Mouse (Mus musculus) heart, embryonic 14.5 days (tissue): Measurements from ENCODE around the gene Acad12. TPM values are rescaled to one million over a fixed set of nuclear protein-coding genes. Genes with fewer than 3 reads are reported as not detected.
"Not testable (repeated sequence)": the region's sequence is repeated elsewhere in the genome, so short reads cannot be mapped to it uniquely, and the experiment has no call there.

Experiments
- ATAC-seq: fragments of 200-750 bp; cut with Nextera tagmentation; 2 replicates; pipeline ENCODE4 v1.8.0; 2017; ENCODE audit warnings: low read depth, moderate TSS enrichment; ENCODE audit not compliant: insufficient number of reproducible peaks, insufficient read depth, low FRiP score
- H3K27ac ChIP-seq, 2 experiments: fragments of 200-500 bp in 1 of 2; fragments of 300-500 bp in 1 of 2; sonication (generic) in 1 of 2; replicated peaks in 1 of 2; 2 replicates each; pipeline ENCODE4 v1.5.1; 2012 to 2014; ENCODE audit warnings: low read depth in 2 of 2, low read length in 2 of 2, control low read depth in 1 of 2, mild to moderate bottlenecking in 1 of 2, mixed read lengths in 1 of 2; ENCODE audit not compliant: control insufficient read depth in 1 of 2, insufficient read depth in 1 of 2
- H3K27me3 ChIP-seq: fragments of 300-500 bp; sonication (generic); 2 replicates; pipeline ENCODE4 v1.6.1; 2014; ENCODE audit warnings: mild to moderate bottlenecking, low read length, control low read depth; ENCODE audit not compliant: control insufficient read depth, insufficient read depth
- H3K36me3 ChIP-seq: fragments of 300-500 bp; sonication (generic); 2 replicates; pipeline ENCODE4 v1.6.1; 2014; ENCODE audit warnings: mild to moderate bottlenecking, control low read depth, low read length, mixed read lengths; ENCODE audit not compliant: control insufficient read depth, insufficient read depth
- H3K4me1 ChIP-seq, 2 experiments: fragments of 200-500 bp in 1 of 2; fragments of 300-500 bp in 1 of 2; sonication (generic) in 1 of 2; 2 replicates each; pipeline ENCODE4 v1.6.1; 2012 to 2014; ENCODE audit warnings: low read length in 2 of 2, control low read depth in 1 of 2, mixed read lengths in 1 of 2; ENCODE audit not compliant: control insufficient read depth in 2 of 2, insufficient read depth in 2 of 2
- H3K4me2 ChIP-seq: fragments of 300-500 bp; sonication (generic); 2 replicates; pipeline ENCODE4 v1.6.1; 2014; ENCODE audit warnings: mild to moderate bottlenecking, low read length
- H3K4me3 ChIP-seq, 2 experiments: fragments of 200-500 bp in 1 of 2; fragments of 300-500 bp in 1 of 2; sonication (generic) in 1 of 2; 2 replicates each; pipeline ENCODE4 v1.5.1; 2012 to 2014; ENCODE audit warnings: low read length in 2 of 2, mild to moderate bottlenecking in 2 of 2, control low read depth in 1 of 2, low read depth in 1 of 2, moderate library complexity in 1 of 2; ENCODE audit not compliant: control insufficient read depth in 1 of 2, insufficient read depth in 1 of 2
- H3K9ac ChIP-seq: fragments of 300-500 bp; sonication (generic); 2 replicates; pipeline ENCODE4 v1.6.1; 2014; ENCODE audit warnings: mild to moderate bottlenecking, low read length
- H3K9me3 ChIP-seq: fragments of 300-500 bp; sonication (generic); 2 replicates; pipeline ENCODE4 v1.6.1; 2016; ENCODE audit warnings: low read length, control low read depth; ENCODE audit not compliant: control insufficient read depth
- WGBS: fragments of 180-500 bp; shearing (Covaris S2); extraction: QIAGEN DNeasy Blood & Tissue Kit; methylation state at CpG from one replicate; pipeline ENCODE4 v1.1.7; 2014; 5-methylcytosine and 5-hydroxymethylcytosine counted together
- polyA plus RNA-seq: library from polyadenylated mRNA; unstranded; fragments of >200 nt; fragmentation: Nextera tagmentation; extraction: Ambion mirVana; gene quantifications from 2 replicates; pipeline ENCODE4 v1.2.1, GENCODE M21; 2014

Gene Acad12
- polyA plus RNA-seq, 1 experiment from 2014 or later, result 7.3 TPM

DNA sequence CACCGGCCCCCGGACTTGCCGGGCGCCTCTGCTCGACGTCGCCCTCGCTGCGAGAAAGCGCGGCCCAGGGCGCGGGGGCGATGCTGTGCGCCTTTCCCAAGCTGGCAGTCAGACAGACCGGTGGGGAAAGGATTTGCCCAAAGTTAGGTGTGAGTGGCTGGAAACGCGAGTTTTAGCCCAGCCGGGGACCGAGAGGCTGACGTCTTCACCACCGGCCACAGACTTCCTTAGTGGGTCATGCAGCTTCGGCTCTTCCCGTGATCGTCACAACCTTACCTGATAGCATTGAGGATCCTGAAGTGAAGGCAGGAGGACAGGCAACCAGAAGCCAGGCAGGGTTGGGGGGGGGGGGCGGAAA lies 42.1 kb upstream of the Acad12 start:
- Histone ChIP-seq H3K27me3 (no peaks in the 10 kb centered on the region), H3K36me3 (peaks cover 32% of the 10 kb centered on the region), H3K4me1 (peaks cover 9 to 13% of the 10 kb centered on the region in 2 experiments), H3K4me3 (peak overlapping the region; percentile 73 to 80), H3K27ac (peak overlapping the region in 1 of 2 experiments; percentile 48; a peak in 1 of 4 replicates), H3K9me3 (no peaks in the 10 kb centered on the region), H3K9ac (peak overlapping the region; percentile 80), H3K4me2 (peak overlapping the region; percentile 68)
- 0 out of 2 replicates have a peak, but pooled peaks have one; percentile 6 for ATAC-seq
- WGBS, result 0% methylated on average over 26 of the region's 26 CpGs

DNA sequence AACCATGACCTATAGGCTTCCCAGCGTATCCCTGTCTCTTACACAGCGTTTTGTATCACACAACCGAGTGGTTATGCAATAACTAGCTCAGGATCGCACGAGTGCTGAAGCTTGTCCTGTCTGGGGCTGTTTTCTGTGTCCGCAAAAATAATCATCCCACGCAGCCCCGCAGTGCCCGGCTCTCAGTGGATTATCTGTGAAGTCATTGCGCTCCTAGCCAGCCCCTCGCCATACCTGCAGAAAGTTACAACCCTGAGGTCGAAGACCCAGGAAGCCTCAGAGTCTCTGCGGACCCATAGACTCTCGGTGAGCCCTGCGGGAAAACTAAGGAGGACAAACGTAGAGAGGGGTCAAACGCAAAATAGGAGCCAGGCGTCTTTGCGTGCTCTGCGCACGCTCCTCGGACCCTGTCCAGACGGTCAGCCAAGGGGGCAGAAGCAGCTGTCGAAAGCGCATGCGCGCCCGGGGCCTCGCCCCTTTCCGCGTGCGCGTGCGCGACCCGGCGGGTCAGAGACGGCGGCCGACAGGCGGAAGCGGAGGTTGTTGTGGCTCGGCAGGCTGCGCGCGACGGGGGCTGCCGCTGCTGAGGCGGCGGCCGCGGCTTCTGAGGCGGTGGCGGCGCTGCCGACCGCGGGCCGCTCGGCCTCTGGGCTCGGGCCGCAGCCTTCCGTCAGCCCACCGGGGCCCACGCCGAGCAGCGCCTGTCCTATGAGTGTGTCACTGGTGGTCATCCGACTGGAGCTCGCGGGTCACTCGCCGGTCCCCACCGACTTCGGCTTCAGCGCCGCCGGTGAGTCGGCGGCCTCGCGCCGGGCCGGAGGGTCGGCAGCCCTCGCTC lies 41.5 kb upstream of the Acad12 start, which contains the start of the genes Acad10 and Brap:
Acad10 (minus strand) TSS at position 456 of the 838 bp plus-strand sequence.
Brap (plus strand) TSS at position 505 of the 838 bp plus-strand sequence.
- Histone ChIP-seq H3K4me2 (peak within 1 kb of the TSS; percentile 68), H3K27me3 (no peaks in the 10 kb centered on the region), H3K4me3 (peak within 1 kb of the TSS; percentile 73 to 80), H3K27ac (peak within 1 kb of the TSS; percentile 23 to 48; a peak in 2 of 4 replicates), H3K4me1 (peaks cover 9 to 13% of the 10 kb centered on the region in 2 experiments), H3K9me3 (no peaks in the 10 kb centered on the region), H3K9ac (peak within 1 kb of the TSS; percentile 80), H3K36me3 (peaks cover 27% of the 10 kb centered on the region)
- ATAC-seq, result peak; percentile 88
- under 1% methylated on average over 84 of the region's 85 CpGs for WGBS

DNA sequence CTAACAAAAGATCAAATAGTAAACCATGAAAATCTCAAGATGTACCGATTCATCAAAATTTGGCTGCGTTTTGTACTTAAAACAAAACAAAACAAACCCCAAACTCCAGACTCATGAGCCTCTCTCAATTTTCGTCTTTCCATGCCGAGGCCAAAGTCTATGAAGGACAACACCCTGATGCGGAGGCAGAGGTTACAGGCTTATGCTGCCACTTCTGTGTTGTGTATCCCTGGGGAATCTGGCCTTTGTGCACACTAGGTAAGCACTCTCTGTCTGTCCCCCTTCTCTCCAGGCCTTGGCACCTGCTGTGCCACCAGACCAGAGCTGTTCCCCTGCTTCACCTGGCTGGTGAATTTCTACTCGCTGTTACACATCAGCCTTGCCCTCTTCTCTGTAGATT lies 38.9 kb upstream of the Acad12 start:
- not testable (repeated sequence) for H3K9me3 ChIP-seq, ATAC-seq, H3K27me3 ChIP-seq, H3K36me3 ChIP-seq, H3K27ac ChIP-seq, H3K4me3 ChIP-seq, H3K4me2 ChIP-seq, H3K9ac ChIP-seq
- WGBS, result 84% methylated on average over 6 of the region's 6 CpGs
- peaks cover 9 to 13% of the 10 kb centered on the region in 2 experiments for H3K4me1 ChIP-seq

DNA sequence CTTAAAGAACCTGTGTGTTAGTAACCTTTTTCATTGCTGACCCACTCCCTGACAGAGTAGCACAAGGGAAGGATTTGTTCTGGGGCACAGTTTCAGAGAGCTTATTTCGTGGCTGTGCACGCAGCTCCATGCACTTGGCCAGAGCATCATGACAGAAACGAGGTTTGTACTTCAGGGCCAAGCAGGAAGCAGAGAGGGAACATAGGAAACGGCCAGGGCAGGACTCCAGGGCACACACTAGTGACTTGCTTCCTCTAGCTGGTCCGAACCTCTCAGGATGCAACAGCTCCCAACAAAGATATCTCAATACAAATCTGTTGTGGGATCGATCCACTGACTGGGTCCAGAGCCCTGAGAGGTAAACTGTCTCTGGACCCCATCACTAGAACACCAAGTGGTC lies 38.1 kb upstream of the Acad12 start:
- not testable (repeated sequence) for H3K36me3 ChIP-seq, H3K9me3 ChIP-seq, H3K27ac ChIP-seq, H3K4me2 ChIP-seq, H3K9ac ChIP-seq, H3K4me1 ChIP-seq, ATAC-seq, H3K4me3 ChIP-seq, H3K27me3 ChIP-seq
- WGBS, result 68% methylated on average over 6 of the region's 6 CpGs

DNA sequence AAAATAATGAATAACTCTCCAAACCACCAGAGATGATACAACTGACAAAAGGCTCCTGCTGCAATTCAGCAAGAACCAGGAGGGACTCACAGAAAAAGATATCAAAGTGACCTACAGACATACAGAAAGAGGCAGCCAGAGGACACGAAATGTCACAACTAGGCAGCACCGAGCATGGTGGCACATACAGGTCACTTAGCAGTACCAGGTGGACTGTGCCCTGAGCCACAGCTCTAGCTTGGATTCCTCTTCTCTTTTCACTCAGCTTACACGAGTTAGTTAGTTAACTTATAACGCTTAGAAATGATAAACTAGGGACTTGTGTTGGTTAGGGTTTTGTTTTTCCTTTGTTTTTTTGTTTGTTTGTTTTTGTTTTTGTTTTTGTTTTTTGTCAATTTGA lies 35.8 kb upstream of the Acad12 start:
- Histone ChIP-seq H3K36me3 (no peaks in the 10 kb centered on the region), H3K27ac (no peak overlapping the region), H3K4me2 (no peak overlapping the region), H3K27me3 (no peaks in the 10 kb centered on the region), H3K9me3 (no peaks in the 10 kb centered on the region), H3K4me1 (no peaks in the 10 kb centered on the region), H3K9ac (no peak overlapping the region), H3K4me3 (no peak overlapping the region)
- ATAC-seq, result no peak
- 76% methylated on average over 4 of the region's 4 CpGs for WGBS

DNA sequence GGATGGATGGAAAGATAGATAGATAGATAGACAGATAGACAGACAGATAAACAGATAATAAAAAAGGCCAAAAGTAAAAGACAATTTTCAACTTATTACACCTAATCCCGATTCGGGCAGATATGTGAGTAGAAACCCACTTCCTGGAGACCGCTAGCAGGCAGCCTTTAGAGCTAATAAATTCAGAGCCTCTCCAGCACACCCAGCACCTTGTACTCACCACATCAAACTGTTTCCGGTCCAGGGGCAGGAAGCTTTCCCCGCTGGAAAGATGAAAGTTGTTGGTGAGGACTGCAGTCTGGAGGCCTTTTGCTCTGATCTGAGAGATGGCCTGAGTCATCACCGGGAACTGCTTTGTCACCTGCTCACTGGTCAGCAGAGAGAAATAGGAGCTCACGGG lies 30.4 kb upstream of the Acad12 start:
- Histone ChIP-seq H3K4me2 (no peak overlapping the region), H3K36me3 (no peaks in the 10 kb centered on the region), H3K27ac (no peak overlapping the region), H3K4me1 (no peaks in the 10 kb centered on the region), H3K27me3 (no peaks in the 10 kb centered on the region), H3K4me3 (no peak overlapping the region), H3K9ac (no peak overlapping the region), H3K9me3 (no peaks in the 10 kb centered on the region)
- ATAC-seq, result no peak
- WGBS, result 77% methylated on average over 7 of the region's 7 CpGs

DNA sequence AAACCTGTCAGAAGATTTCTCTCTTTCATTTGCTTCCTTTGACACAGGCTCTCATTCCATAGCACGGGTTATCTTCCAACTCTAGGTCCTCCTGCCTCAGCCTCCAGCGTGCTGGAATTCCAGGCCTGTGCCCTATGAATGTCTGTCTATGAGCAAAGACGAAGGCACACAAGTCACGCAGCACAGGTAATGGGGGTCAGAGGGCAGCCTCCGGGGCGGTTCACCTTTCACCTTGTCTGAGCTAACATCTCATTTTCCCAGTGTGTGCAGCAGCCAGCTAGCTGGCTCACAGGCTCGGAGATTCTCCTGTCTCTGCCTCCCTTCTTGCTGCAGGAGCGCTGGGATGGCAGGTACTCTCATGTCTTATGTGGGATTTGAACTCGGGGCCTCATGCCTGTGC lies 20.9 kb upstream of the Acad12 start:
- H3K27me3 ChIP-seq, result no peaks in the 10 kb centered on the region
- H3K36me3 ChIP-seq, result no peaks in the 10 kb centered on the region
- 87% methylated on average over 9 of the region's 9 CpGs for WGBS
- no peak overlapping the region for H3K4me3 ChIP-seq
- ATAC-seq, result no peak
- no peaks in the 10 kb centered on the region for H3K9me3 ChIP-seq
- H3K4me2 ChIP-seq, result no peak overlapping the region
- no peak overlapping the region for H3K9ac ChIP-seq
- no peak overlapping the region for H3K27ac ChIP-seq
- H3K4me1 ChIP-seq, result no peaks in the 10 kb centered on the region
